Mouse (Mus musculus): ENCODE results near the gene Plscr2.

DNA sequence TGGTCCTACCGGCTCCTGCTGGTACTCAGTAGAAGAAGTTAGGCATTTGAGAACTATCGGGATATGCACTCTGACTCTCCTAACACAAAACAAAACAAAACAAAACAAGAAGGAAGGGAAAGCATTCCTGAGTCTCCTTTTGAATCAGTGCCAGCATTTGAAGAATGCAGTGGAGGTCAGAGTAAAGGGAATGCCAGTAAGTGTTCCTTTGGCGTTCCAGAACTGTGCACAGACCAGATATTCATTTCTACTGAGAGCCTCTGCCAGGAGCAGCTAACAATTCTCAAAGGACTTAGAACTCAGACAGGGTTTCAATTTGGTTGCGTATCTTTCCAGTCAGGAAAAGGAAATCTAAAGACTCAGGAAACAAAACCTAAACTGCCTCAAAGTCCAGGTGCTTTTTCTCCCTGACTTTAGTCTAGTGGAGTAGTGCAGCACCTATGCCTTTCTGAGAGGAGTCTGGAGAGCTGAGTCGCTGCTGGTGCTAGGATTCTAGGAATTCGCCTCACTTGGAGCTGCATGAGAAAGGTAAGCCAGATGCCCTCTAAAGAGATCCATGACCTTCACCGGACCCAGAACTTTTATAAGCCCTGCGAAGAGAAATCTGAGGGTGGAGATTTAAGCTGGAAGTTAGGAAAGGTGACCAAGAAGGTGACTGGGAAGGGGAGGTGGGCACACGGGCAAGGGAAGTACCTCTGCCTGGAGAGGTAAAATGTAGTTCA is at the start of gene Plscr2:
- TF ChIP-seq POLR2A (IDR thresholded peaks at IDR 0.05; ENCODE audit: low read depth, low read length) (no peak), CTCF (IDR thresholded peaks at IDR 0.05; ENCODE audit: extremely low read depth, insufficient read depth, insufficient read length, insufficient replicate concordance) (no peak)

Measured in spleen, adult 2 months (tissue).